Mouse (Mus musculus) heart, embryonic 12.5 days (tissue): ENCODE results near the gene Stt3b. TPM values are rescaled to one million over a fixed set of nuclear protein-coding genes. Genes with fewer than 3 reads are reported as not detected.

Experiments
- ATAC-seq: fragments of 200-750 bp; cut with Nextera tagmentation; 2 replicates; pipeline ENCODE4 v1.8.0; 2017; ENCODE audit warnings: moderate TSS enrichment, moderate library complexity; ENCODE audit not compliant: insufficient number of reproducible peaks, low FRiP score
- H3K27ac ChIP-seq: fragments of 300-500 bp; sonication (generic); 2 replicates; pipeline ENCODE4 v1.5.1; 2016; ENCODE audit warnings: mild to moderate bottlenecking, moderate library complexity; ENCODE audit not compliant: poor library complexity, severe bottlenecking
- H3K27me3 ChIP-seq: fragments of 300-500 bp; sonication (generic); replicated peaks from 2 replicates; pipeline ENCODE4 v1.6.1; 2016; ENCODE audit warnings: mild to moderate bottlenecking, moderate library complexity
- H3K36me3 ChIP-seq: fragments of 300-500 bp; sonication (generic); 2 replicates; pipeline ENCODE4 v1.6.1; 2016; ENCODE audit warnings: mild to moderate bottlenecking, moderate library complexity
- H3K4me1 ChIP-seq: fragments of 300-500 bp; sonication (generic); replicated peaks from 2 replicates; pipeline ENCODE4 v1.6.1; 2016; ENCODE audit warnings: mild to moderate bottlenecking
- H3K4me2 ChIP-seq: fragments of 300-500 bp; sonication (generic); 2 replicates; pipeline ENCODE4 v1.6.1; 2016; ENCODE audit warnings: mild to moderate bottlenecking, moderate library complexity
- H3K4me3 ChIP-seq: fragments of 300-500 bp; sonication (generic); 2 replicates; pipeline ENCODE4 v1.5.1; 2016; ENCODE audit warnings: mild to moderate bottlenecking
- H3K9ac ChIP-seq: fragments of 300-500 bp; sonication (generic); 2 replicates; pipeline ENCODE4 v1.6.1; 2016; ENCODE audit warnings: mild to moderate bottlenecking, moderate library complexity
- H3K9me3 ChIP-seq: fragments of 300-500 bp; sonication (generic); replicated peaks from 2 replicates; pipeline ENCODE4 v1.6.1; 2016; ENCODE audit warnings: mild to moderate bottlenecking, moderate library complexity
- WGBS: fragments of 180-500 bp; shearing (Covaris S2); methylation state at CpG from one replicate; pipeline ENCODE4 v1.1.7; 2016; 5-methylcytosine and 5-hydroxymethylcytosine counted together
- polyA plus RNA-seq: library from polyadenylated mRNA; unstranded; fragments of >200 nt; fragmentation: Nextera tagmentation; extraction: Ambion mirVana; gene quantifications from 2 replicates; pipeline ENCODE4 v1.2.1, GENCODE M21; 2016

Gene Stt3b
- polyA plus RNA-seq, 1 experiment from 2014 or later: 121 TPM

- Histone ChIP-seq H3K4me1 (peaks cover 36% of the 10 kb centered on the region), H3K27ac (no peak overlapping the region), H3K9ac (no peak overlapping the region), H3K27me3 (no peaks in the 10 kb centered on the region), H3K4me2 (no peak overlapping the region), H3K4me3 (no peak overlapping the region), H3K9me3 (no peaks in the 10 kb centered on the region), H3K36me3 (no peaks in the 10 kb centered on the region)
- ATAC-seq: no peak
- 70% methylated on average over 3 of the region's 3 CpGs for WGBS
These were observed 117.3 kb downstream of the Stt3b start for GRCm38 (mm10) chr9:115192890-115193289.
